Mouse (Mus musculus) forebrain, embryonic 10.5 days (tissue): ENCODE data around the gene Zmat1. TPM values are rescaled to one million over a fixed set of nuclear protein-coding genes. Genes with fewer than 3 reads are reported as not detected.

ENCODE experiments used
- DNase-seq: peaks from one replicate; pipeline ENCODE4 v3.0.0-alpha.2; 2017; ENCODE audit warnings: low spot score; ENCODE audit errors: extremely low spot score
- H3K27ac ChIP-seq: fragments of 300-500 bp; sonication (generic); 2 replicates; pipeline ENCODE4 v1.5.1; 2016; ENCODE audit warnings: mild to moderate bottlenecking
- H3K27me3 ChIP-seq: fragments of 300-500 bp; sonication (generic); 2 replicates; pipeline ENCODE4 v1.6.1; 2016; ENCODE audit warnings: mild to moderate bottlenecking; ENCODE audit not compliant: poor library complexity, severe bottlenecking
- H3K36me3 ChIP-seq: fragments of 300-500 bp; sonication (generic); replicated peaks from 2 replicates; pipeline ENCODE4 v1.6.1; 2016; ENCODE audit warnings: mild to moderate bottlenecking, moderate library complexity
- H3K4me1 ChIP-seq: fragments of 300-500 bp; sonication (generic); 2 replicates; pipeline ENCODE4 v1.6.1; 2016
- H3K4me3 ChIP-seq: fragments of 300-500 bp; sonication (generic); 2 replicates; pipeline ENCODE4 v1.5.1; 2016; ENCODE audit warnings: mild to moderate bottlenecking, moderate library complexity
- H3K9me3 ChIP-seq: fragments of 300-500 bp; sonication (generic); 2 replicates; pipeline ENCODE4 v1.6.1; 2016; ENCODE audit warnings: mild to moderate bottlenecking, moderate library complexity
- WGBS: fragments of 180-500 bp; shearing (Covaris S2); methylation state at CpG from one replicate; pipeline ENCODE4 v1.1.7; 2016; 5-methylcytosine and 5-hydroxymethylcytosine counted together
- polyA plus RNA-seq: library from polyadenylated mRNA; unstranded; fragments of >200 nt; fragmentation: Nextera tagmentation; extraction: Ambion mirVana; gene quantifications from 2 replicates; pipeline ENCODE4 v1.2.1, GENCODE M21; 2016

The Zmat1 gene
- polyA plus RNA-seq, 1 experiment from 2014 or later: 4.0 TPM

- peaks cover 32% of the 10 kb centered on the region for H3K27me3 ChIP-seq
- H3K27ac ChIP-seq: no peak overlapping the region
- no peaks in the 10 kb centered on the region for H3K9me3 ChIP-seq
- no peaks in the 10 kb centered on the region for H3K36me3 ChIP-seq
- no peaks in the 10 kb centered on the region for H3K4me1 ChIP-seq
- no peak overlapping the region for H3K4me3 ChIP-seq
- DNase-seq: no peak
- 82% methylated on average over 7 of the region's 7 CpGs for WGBS
Observed at GRCm38 (mm10) chrX:134923675-134924424, 85.2 kb downstream of the Zmat1 start.

Other genes starting within 250 kb of the Zmat1 start
- gene Armcx2, start 200.0 kb downstream of the Zmat1 start, polyA plus RNA-seq: 76.1 and 78.0 TPM in 2 replicates
- gene Nxf2, start 44.5 kb downstream of the Zmat1 start, polyA plus RNA-seq: 0.23 and 0.48 TPM in 2 replicates
- gene Gm15023, start 168.4 kb upstream of the Zmat1 start, polyA plus RNA-seq: not detected in 2 replicates
- 1.4 and 1.9 TPM in 2 replicates for gene Tceal6, start 201.5 kb upstream of the Zmat1 start, polyA plus RNA-seq